Mouse (Mus musculus) ES-E14 (cell line): ENCODE measurements at regions not wholly inside any gene's neighbourhood (a gene's known extent, or its start where the extent isn't known, plus 50 kb on each side); places are given as distances from the start of the nearest gene placed in this dataset.

ENCODE experiments used
- DNase-seq: peaks from one replicate; pipeline ENCODE4 v3.0.0-alpha.2; 2013; ENCODE audit warnings: low read depth, low spot score
- H3K27ac ChIP-seq: 2 replicates; pipeline ENCODE4 v1.5.1; 2012; ENCODE audit warnings: low read depth, mild to moderate bottlenecking, low read length, moderate library complexity, mixed read lengths; ENCODE audit not compliant: poor library complexity, insufficient read depth, severe bottlenecking
- H3K36me3 ChIP-seq: 2 replicates; pipeline ENCODE4 v1.6.1; 2012; ENCODE audit warnings: mild to moderate bottlenecking, low read length, moderate library complexity, mixed read lengths; ENCODE audit not compliant: control insufficient read depth, poor library complexity, insufficient read depth, severe bottlenecking
- H3K4me1 ChIP-seq, 2 experiments: fragments of 150-350 bp in 1 of 2; sonication (generic) in 1 of 2; 2 replicates each; pipeline ENCODE4 v1.6.1; 2012; ENCODE audit warnings: low read length in 2 of 2, mild to moderate bottlenecking in 1 of 2, mixed read lengths in 1 of 2; ENCODE audit not compliant: control insufficient read depth in 2 of 2, insufficient read depth in 2 of 2, poor library complexity in 1 of 2
- H3K4me3 ChIP-seq, 2 experiments: fragments of 150-350 bp in 1 of 2; sonication (generic) in 1 of 2; 2 replicates each; pipeline ENCODE4 v1.5.1; 2012; ENCODE audit warnings: low read length in 2 of 2, low read depth in 1 of 2, mild to moderate bottlenecking in 1 of 2, mixed read lengths in 1 of 2; ENCODE audit not compliant: insufficient read depth in 1 of 2, poor library complexity in 1 of 2, severe bottlenecking in 1 of 2
- H3K9ac ChIP-seq: 2 replicates; pipeline ENCODE4 v1.6.1; 2012; ENCODE audit warnings: low read depth, mild to moderate bottlenecking, low read length, mixed read lengths; ENCODE audit not compliant: poor library complexity, insufficient read depth, severe bottlenecking
- H3K9me3 ChIP-seq: fragments of 150-350 bp; sonication (generic); 2 replicates; pipeline ENCODE4 v1.6.1; 2012; ENCODE audit warnings: low read depth, mild to moderate bottlenecking, low read length; ENCODE audit not compliant: control insufficient read depth, insufficient read depth
- CHD2 ChIP-seq: IDR thresholded peaks from 2 replicates; pipeline ENCODE4 v1.6.1; 2014; ENCODE audit warnings: mild to moderate bottlenecking, low read depth, low read length, inconsistent platforms
- HCFC1 ChIP-seq: IDR thresholded peaks from 2 replicates; pipeline ENCODE4 v1.6.1; 2012; ENCODE audit warnings: low read length, inconsistent platforms, borderline replicate concordance; ENCODE audit not compliant: insufficient read depth
- MAFK ChIP-seq: IDR thresholded peaks from 2 replicates; pipeline ENCODE4 v1.6.1; 2014; ENCODE audit warnings: mild to moderate bottlenecking, low read depth, low read length, inconsistent platforms; ENCODE audit not compliant: insufficient read depth
- ZC3H11A ChIP-seq: IDR thresholded peaks from 2 replicates; pipeline ENCODE4 v1.6.1; 2012; ENCODE audit warnings: low read depth, mild to moderate bottlenecking, inconsistent platforms, low read length, borderline replicate concordance
- ZNF384 ChIP-seq: IDR thresholded peaks from 2 replicates; pipeline ENCODE4 v1.6.1; 2012; ENCODE audit warnings: low read depth, low read length, inconsistent platforms
- in situ Hi-C, 2 experiments: fragments of 600-800 bp; cut with MboI; formaldehyde crosslinking; loops; one replicate each; pipeline ENCODE4 v1.15.1; 2025; ENCODE audit warnings: low sequenced_read_pairs in 2 of 2, inconsistent platforms in 1 of 2; ENCODE audit not compliant: unreplicated experiment in 2 of 2

DNA sequence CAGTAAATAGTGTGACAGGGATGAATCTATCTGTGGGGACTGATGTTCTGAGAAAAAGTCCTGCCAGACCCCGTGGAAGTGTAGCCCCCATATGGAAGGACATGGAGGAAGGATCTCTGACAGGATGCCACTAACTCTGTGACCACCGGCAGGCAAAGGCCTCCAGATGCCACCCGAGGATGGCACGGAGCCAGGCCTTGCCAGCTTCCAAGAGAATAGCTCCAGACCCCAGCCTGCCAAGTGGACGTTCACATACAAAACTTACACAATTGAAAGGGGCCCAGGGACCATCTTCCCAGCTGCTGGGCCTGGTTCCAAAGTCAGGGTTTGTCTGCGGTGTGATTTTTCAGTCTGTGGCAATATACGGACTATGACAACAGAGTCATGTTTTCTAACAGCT, 161.1 kb downstream of the Cbln1 start:
- H3K4me1 ChIP-seq, result no peaks in the 10 kb centered on the region
- in situ Hi-C loops, result no loop called here
- TF ChIP-seq HCFC1 (no peak), CHD2 (no peak), ZC3H11A (no peak), MAFK (no peak), ZNF384 (no peak)
- DNase-seq, result no peak
- no peaks in the 10 kb centered on the region for H3K9me3 ChIP-seq
- no peak overlapping the region for H3K9ac ChIP-seq
- H3K36me3 ChIP-seq, result no peaks in the 10 kb centered on the region
- no peak overlapping the region for H3K4me3 ChIP-seq
- H3K27ac ChIP-seq, result no peak overlapping the region

DNA sequence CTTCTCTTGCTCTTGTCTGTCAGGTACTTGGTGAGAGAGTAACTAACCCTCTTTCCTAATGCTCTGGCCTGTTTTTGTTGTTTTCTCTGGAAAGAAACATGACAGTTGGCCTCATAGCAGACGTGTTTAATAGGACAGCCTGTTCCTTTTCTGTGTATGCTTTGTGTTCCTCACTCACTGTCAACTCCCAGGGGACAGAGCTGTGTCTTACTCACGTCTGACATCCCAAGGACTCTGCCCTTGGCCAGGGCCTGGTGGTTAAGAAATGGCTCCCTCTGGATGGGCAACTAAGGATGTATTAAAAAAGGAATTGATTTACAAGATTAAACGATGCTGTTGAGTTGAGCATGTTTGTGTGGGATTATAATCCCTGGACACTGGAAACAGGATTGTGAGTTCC, 164.1 kb downstream of the Cbln1 start:
- no peak for DNase-seq
- in situ Hi-C loops, result no loop called here
- Histone ChIP-seq H3K9ac (no peak overlapping the region), H3K4me3 (no peak overlapping the region), H3K4me1 (no peaks in the 10 kb centered on the region), H3K9me3 (no peaks in the 10 kb centered on the region), H3K27ac (no peak overlapping the region), H3K36me3 (no peaks in the 10 kb centered on the region)
- TF ChIP-seq HCFC1, result no peak
- TF ChIP-seq MAFK, result no peak
- no peak for TF ChIP-seq CHD2
- no peak for TF ChIP-seq ZNF384
- no peak for TF ChIP-seq ZC3H11A

DNA sequence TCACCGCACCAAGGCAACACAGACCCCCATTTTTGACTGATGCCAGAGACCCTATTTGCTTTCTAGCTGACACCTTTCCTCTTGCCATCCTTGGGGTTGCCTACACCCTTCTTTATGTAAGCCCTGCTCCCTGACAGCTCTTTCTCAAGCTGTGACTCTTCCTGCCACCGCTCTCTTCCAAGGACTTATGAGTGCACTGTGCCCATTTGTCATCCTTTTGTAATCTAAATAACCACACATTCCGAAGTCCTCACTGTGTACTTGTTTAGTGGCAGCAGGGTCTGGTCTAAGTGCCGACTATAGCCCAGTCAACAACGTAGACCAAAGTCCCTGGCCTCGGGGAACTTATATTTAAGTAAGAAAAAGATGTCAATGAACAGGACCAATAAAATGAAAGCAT, 167.4 kb downstream of the Cbln1 start:
- H3K27ac ChIP-seq, result no peak overlapping the region
- in situ Hi-C loops, result no loop called here
- TF ChIP-seq HCFC1 (no peak), ZNF384 (no peak), ZC3H11A (no peak), MAFK (no peak), CHD2 (no peak)
- H3K4me3 ChIP-seq, result no peak overlapping the region
- H3K36me3 ChIP-seq, result no peaks in the 10 kb centered on the region
- no peaks in the 10 kb centered on the region for H3K9me3 ChIP-seq
- no peak overlapping the region for H3K9ac ChIP-seq
- H3K4me1 ChIP-seq, result no peaks in the 10 kb centered on the region
- no peak for DNase-seq

DNA sequence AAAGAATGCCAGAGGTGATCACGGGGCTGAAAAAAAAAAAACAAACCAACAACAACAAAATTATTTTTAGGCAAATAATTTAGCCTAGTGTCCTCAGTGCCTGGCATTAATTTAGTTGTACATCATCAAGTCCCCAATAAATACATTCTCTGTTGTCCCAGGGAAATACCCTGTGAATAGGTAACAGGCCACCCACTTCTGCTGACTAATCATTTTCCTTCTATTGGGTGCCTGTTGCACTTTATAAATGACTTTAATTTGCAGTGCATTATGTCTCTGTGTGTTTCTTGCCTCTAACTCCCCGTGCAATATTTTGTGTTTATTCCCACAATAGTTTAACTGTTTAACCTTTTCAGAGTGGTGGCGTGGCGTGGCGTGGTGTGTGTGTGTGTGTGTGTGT, 168.9 kb downstream of the Cbln1 start:
- DNase-seq, result no peak
- H3K9me3 ChIP-seq, result no peaks in the 10 kb centered on the region
- in situ Hi-C loops, result no loop called here
- no peak for TF ChIP-seq HCFC1
- TF ChIP-seq MAFK, result peak; percentile 74
- TF ChIP-seq CHD2, result no peak
- no peak overlapping the region for H3K4me3 ChIP-seq
- no peaks in the 10 kb centered on the region for H3K36me3 ChIP-seq
- no peak overlapping the region for H3K9ac ChIP-seq
- no peaks in the 10 kb centered on the region for H3K4me1 ChIP-seq
- H3K27ac ChIP-seq, result no peak overlapping the region

DNA sequence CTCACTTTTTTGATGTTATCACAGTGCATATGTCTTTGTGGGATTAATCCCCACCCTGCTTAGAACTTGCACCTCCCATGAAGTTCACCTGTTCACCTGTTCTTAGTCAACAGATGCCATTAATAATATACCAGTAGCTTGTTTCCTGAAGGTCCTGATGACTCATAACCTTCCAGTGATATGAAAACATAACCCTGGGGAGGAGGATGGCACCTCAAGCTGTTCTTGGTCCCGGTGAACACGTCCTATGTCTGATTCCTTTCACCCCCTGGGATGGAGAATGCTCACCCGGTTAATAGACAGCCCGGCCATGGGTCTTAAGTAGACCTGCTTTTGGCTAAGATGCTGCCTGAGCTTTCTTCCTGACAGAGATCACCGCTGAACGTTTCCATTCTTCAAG, 174.6 kb downstream of the Cbln1 start:
- no peak for DNase-seq
- H3K27ac ChIP-seq, result no peak overlapping the region
- no peak for TF ChIP-seq HCFC1
- no peak for TF ChIP-seq ZC3H11A
- no peak for TF ChIP-seq ZNF384
- no peak for TF ChIP-seq CHD2
- TF ChIP-seq MAFK, result no peak
- no peak overlapping the region for H3K4me3 ChIP-seq
- in situ Hi-C loops, result no loop called here
- H3K9me3 ChIP-seq, result no peaks in the 10 kb centered on the region
- no peak overlapping the region for H3K9ac ChIP-seq
- H3K36me3 ChIP-seq, result no peaks in the 10 kb centered on the region
- H3K4me1 ChIP-seq, result no peaks in the 10 kb centered on the region
